Mouse (Mus musculus) midbrain, embryonic 14.5 days (tissue): Measurements from ENCODE around the gene Jrkl. TPM values are rescaled to one million over a fixed set of nuclear protein-coding genes. Genes with fewer than 3 reads are reported as not detected.

Experiments used
- ATAC-seq: fragments of 200-750 bp; cut with Nextera tagmentation; 2 replicates; pipeline ENCODE4 v1.8.0; 2017; ENCODE audit warnings: moderate number of reproducible peaks, moderate library complexity; ENCODE audit not compliant: low FRiP score, low TSS enrichment
- DNase-seq: peaks from one replicate; pipeline ENCODE4 v3.0.0-alpha.2; 2015
- H3K27ac ChIP-seq: fragments of 300-500 bp; sonication (generic); replicated peaks from 2 replicates; pipeline ENCODE4 v1.5.1; 2014; ENCODE audit warnings: mild to moderate bottlenecking, low read depth, low read length, moderate library complexity
- H3K27me3 ChIP-seq: fragments of 300-500 bp; sonication (generic); 2 replicates; pipeline ENCODE4 v1.6.1; 2014; ENCODE audit warnings: low read length, control low read depth, mixed read lengths; ENCODE audit not compliant: control insufficient read depth, insufficient read depth
- H3K36me3 ChIP-seq: fragments of 300-500 bp; sonication (generic); 2 replicates; pipeline ENCODE4 v1.6.1; 2014; ENCODE audit warnings: low read length, control low read depth; ENCODE audit not compliant: control insufficient read depth, insufficient read depth
- H3K4me1 ChIP-seq: fragments of 300-500 bp; sonication (generic); 2 replicates; pipeline ENCODE4 v1.6.1; 2014; ENCODE audit warnings: mild to moderate bottlenecking, antibody characterized with exemption, low read length, control low read depth; ENCODE audit not compliant: control insufficient read depth, insufficient read depth
- H3K4me2 ChIP-seq: fragments of 300-500 bp; sonication (generic); 2 replicates; pipeline ENCODE4 v1.6.1; 2014; ENCODE audit warnings: mild to moderate bottlenecking, low read length, moderate library complexity
- H3K4me3 ChIP-seq: fragments of 300-500 bp; sonication (generic); replicated peaks from 2 replicates; pipeline ENCODE4 v1.5.1; 2014; ENCODE audit warnings: low read depth, low read length
- H3K9ac ChIP-seq: fragments of 300-500 bp; sonication (generic); replicated peaks from 2 replicates; pipeline ENCODE4 v1.6.1; 2014; ENCODE audit warnings: mild to moderate bottlenecking, low read length, moderate library complexity
- H3K9me3 ChIP-seq: fragments of 300-500 bp; sonication (generic); 2 replicates; pipeline ENCODE4 v1.6.1; 2016; ENCODE audit warnings: low read length, control low read depth, mixed read lengths; ENCODE audit not compliant: control insufficient read depth
- WGBS: fragments of 180-500 bp; shearing (Covaris S2); extraction: QIAGEN DNeasy Blood & Tissue Kit; methylation state at CpG from one replicate; pipeline ENCODE4 v1.1.7; 2014; 5-methylcytosine and 5-hydroxymethylcytosine counted together
- polyA plus RNA-seq: library from polyadenylated mRNA; unstranded; fragments of >200 nt; fragmentation: Nextera tagmentation; extraction: Ambion mirVana; gene quantifications from 2 replicates; pipeline ENCODE4 v1.2.1, GENCODE M21; 2014

The Jrkl gene
- polyA plus RNA-seq, 1 experiment from 2014 or later: 12.0 TPM

DNA sequence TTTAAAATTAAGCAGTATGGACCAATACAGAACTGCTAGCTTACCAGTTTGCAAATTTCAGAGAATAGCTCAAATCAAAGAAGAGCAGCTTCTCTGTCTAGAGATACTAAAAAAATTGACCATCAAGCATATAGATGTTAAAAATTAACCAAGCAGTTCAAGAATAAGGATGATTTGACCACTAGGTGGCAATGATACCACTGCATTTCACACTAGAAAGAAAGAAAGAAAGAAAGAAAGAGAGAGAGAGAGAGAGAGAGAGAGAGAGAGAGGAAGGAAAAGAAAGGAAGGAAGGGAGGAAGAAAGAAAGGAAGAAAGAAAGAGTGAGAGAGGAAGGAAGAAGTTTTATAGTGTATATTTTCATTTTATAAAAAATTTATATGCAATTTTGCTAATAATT is 3.3 kb downstream of the Jrkl start:
- Histone ChIP-seq H3K4me1 (peaks cover 13% of the 10 kb centered on the region), H3K27ac (no peak overlapping the region), H3K4me3 (no peak overlapping the region), H3K9ac (no peak overlapping the region), H3K27me3 (no peaks in the 10 kb centered on the region), H3K36me3 (0 out of 2 replicates have a peak, but pooled peaks cover 3% of the 10 kb centered on the region), H3K9me3 (no peaks in the 10 kb centered on the region), H3K4me2 (no peak overlapping the region)
- ATAC-seq (no peak), DNase-seq (peak; percentile 79)

DNA sequence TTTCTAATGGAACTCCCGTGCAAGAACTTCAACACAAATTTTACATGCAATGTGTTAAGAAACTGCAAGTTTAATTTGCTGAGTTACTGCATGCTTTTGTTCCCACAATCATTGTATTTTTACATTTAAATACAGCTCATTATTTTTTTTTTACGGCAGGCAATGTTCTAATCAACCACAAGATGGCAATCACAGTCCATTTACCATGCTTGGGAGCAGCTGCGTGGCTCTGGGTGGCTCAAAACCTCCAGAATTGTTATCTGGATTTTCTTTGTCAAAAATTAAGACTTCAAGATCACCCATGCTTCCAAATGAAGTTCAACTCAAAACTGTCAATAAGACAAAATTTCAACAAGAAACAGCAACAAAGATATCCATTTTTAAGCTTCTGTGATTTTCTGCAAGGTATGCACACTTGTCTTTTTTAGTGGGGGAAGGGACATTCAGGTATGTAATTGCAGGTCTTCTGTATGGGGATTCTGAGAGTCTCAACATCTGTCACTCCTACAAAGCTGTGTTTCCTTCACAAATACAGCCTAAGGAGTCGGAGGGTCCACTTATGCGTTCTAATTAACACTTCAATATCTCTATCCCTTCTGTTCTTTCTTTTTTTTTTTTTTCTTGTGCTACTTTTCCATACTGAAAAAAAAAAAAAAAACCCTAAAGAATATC is 13.9 kb downstream of the Jrkl start:
- 19% methylated on average over 5 of the region's 5 CpGs for WGBS

DNA sequence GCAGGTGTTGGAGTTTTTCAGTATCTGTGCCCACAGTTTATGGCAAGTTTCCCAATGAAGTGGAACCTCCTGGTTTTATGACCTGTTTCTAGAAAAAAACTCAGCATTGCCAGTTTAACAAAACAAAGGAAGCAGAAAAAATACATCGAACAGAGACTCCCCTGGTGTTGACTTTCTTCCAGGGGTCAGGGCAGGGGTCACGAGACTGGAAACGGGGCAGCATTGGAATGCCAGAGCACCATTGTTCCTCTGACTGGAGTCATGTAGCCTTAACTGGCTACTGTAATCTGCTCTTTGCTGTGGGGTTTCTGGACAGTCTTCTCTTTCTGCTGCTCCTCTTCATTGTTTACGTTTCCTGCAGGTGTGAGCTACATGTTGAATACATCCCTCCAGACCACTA is 15.1 kb downstream of the Jrkl start:
- H3K4me1 ChIP-seq: no peaks in the 10 kb centered on the region
- no peak for DNase-seq
- no peak overlapping the region for H3K9ac ChIP-seq
- no peak for ATAC-seq
- H3K4me2 ChIP-seq: no peak overlapping the region
- 18% methylated on average over 4 of the region's 4 CpGs for WGBS
- H3K36me3 ChIP-seq: no peaks in the 10 kb centered on the region
- H3K4me3 ChIP-seq: no peak overlapping the region
- no peaks in the 10 kb centered on the region for H3K27me3 ChIP-seq
- no peak overlapping the region for H3K27ac ChIP-seq
- no peaks in the 10 kb centered on the region for H3K9me3 ChIP-seq

More for the DNA sequence above, 13.9 kb downstream of the Jrkl start:
- Histone ChIP-seq H3K36me3 (no peaks in the 10 kb centered on the region), H3K27ac (no peak overlapping the region), H3K27me3 (no peaks in the 10 kb centered on the region), H3K9me3 (no peaks in the 10 kb centered on the region), H3K4me2 (no peak overlapping the region), H3K4me3 (no peak overlapping the region), H3K9ac (no peak overlapping the region), H3K4me1 (no peaks in the 10 kb centered on the region)
- ATAC-seq (no peak; the same call in 1 of the 2 replicates), DNase-seq (peak; percentile 87)

DNA sequence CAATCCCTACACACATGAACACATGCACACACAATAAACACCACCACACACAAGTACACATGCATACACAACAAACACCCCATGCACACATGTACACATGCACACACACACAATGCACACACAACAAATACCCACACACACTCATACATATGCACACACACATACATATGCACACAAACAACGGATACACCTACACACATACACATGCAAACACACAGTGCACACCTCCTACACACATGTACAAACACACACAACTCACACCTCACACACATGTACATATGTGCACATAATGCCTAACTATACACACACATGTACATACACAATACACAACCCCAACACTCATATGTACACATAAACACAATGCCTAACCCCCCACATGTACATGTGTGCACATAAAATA is 19.8 kb downstream of the Jrkl start:
- 91% methylated on average over 1 of the region's 1 CpGs for WGBS
- H3K9me3 ChIP-seq: no peaks in the 10 kb centered on the region
- H3K27ac ChIP-seq: no peak overlapping the region
- H3K36me3 ChIP-seq: no peaks in the 10 kb centered on the region
- H3K4me1 ChIP-seq: no peaks in the 10 kb centered on the region
- no peak for DNase-seq
- no peak overlapping the region for H3K4me2 ChIP-seq
- no peak for ATAC-seq
- no peak overlapping the region for H3K4me3 ChIP-seq
- H3K9ac ChIP-seq: no peak overlapping the region
- no peaks in the 10 kb centered on the region for H3K27me3 ChIP-seq

DNA sequence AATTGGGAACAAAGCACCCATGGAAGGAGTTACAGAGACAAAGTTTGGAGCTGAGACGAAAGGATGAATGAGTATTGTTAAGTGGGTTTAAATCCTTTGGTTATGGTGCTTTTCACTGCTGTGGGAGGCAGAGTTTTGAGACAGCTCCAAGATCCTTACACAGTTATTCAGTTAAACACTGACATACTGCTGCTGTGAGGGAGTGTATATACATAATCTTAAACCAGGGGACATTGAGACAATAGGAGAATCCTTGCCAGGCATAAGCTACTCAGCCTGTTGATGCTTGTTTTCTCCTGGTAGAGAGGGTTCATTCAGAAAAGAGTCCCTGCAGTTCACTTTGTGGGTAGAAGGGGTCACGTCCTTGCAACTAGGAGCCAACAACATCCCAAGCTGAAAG is 39.3 kb downstream of the Jrkl start:
- 20% methylated on average over 2 of the region's 2 CpGs for WGBS
- H3K9me3 ChIP-seq: no peaks in the 10 kb centered on the region
- H3K36me3 ChIP-seq: no peaks in the 10 kb centered on the region
- no peak for ATAC-seq
- no peak overlapping the region for H3K27ac ChIP-seq
- H3K4me2 ChIP-seq: no peak overlapping the region
- H3K9ac ChIP-seq: no peak overlapping the region
- DNase-seq: no peak
- H3K27me3 ChIP-seq: no peaks in the 10 kb centered on the region
- no peaks in the 10 kb centered on the region for H3K4me1 ChIP-seq
- no peak overlapping the region for H3K4me3 ChIP-seq

DNA sequence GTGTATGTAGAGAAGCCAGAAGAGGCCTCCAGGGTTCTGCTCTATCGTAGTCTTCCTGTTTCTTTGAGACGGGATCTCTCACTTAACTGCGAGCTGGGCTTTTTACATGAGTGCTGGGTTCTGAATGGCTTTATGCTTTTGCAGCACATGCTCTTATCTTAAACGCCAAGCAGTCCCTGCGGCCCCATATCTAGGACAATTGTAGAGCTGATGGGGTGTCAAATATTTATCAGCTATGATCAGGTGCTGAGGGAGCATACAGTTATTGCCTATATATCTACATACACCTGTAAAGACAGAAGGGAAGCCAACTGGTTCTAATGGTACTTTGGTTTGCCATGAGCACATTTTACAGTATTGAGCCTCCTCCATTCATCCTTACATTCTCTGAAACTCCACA is 41.9 kb downstream of the Jrkl start:
- Histone ChIP-seq H3K4me2 (no peak overlapping the region), H3K9me3 (no peaks in the 10 kb centered on the region), H3K27ac (no peak overlapping the region), H3K4me1 (no peaks in the 10 kb centered on the region), H3K36me3 (no peaks in the 10 kb centered on the region), H3K9ac (no peak overlapping the region), H3K4me3 (no peak overlapping the region), H3K27me3 (no peaks in the 10 kb centered on the region)
- ATAC-seq: no peak
- DNase-seq: no peak
- 89% methylated on average over 5 of the region's 5 CpGs for WGBS

DNA sequence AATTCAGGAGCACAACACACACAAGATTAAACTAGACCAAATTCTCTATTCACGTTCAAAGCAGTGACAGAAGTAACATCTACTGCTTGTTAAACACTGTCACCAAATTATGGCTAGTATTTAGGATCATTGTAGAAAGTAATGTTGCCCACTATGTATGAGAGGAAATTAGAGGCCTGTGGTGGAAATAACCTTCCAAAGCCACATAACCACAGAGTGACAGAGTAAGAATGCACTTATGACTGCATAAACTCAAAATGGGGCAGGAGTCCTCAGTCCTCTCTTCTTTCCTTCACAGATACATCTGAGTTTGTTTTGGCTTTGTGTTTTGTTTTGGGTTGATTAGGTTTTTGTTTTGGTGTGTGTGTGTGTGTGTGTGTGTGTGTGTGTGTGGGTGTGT is 42.5 kb downstream of the Jrkl start:
- H3K9me3 ChIP-seq: no peaks in the 10 kb centered on the region
- H3K9ac ChIP-seq: no peak overlapping the region
- H3K4me2 ChIP-seq: no peak overlapping the region
- ATAC-seq: no peak
- WGBS: 87% methylated on average over 1 of the region's 1 CpGs
- no peaks in the 10 kb centered on the region for H3K27me3 ChIP-seq
- DNase-seq: no peak
- no peak overlapping the region for H3K27ac ChIP-seq
- no peaks in the 10 kb centered on the region for H3K4me1 ChIP-seq
- H3K4me3 ChIP-seq: no peak overlapping the region
- no peaks in the 10 kb centered on the region for H3K36me3 ChIP-seq

DNA sequence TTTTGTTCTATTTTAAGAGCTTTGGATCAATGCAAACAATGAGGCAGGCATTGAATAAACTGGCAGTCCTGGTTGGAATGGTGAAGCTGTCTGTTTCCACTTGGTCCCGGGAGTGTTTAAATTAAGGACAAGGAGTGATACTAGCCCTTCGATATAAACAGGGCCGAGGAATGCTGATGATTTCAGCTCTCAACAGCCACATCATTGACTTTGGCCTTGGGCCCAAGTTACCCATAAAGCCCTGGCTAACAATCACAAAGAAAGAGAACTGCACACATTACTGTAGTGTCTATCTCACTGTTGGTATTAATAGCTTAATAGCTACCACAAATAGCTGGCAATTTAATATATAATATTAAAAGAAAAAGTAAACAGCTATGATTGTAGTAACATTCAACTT is 45.5 kb downstream of the Jrkl start:
- Histone ChIP-seq H3K9ac (no peak overlapping the region), H3K4me2 (no peak overlapping the region), H3K36me3 (no peaks in the 10 kb centered on the region), H3K27me3 (no peaks in the 10 kb centered on the region), H3K9me3 (no peaks in the 10 kb centered on the region), H3K4me1 (no peaks in the 10 kb centered on the region), H3K27ac (no peak overlapping the region), H3K4me3 (no peak overlapping the region)
- ATAC-seq: no peak
- 86% methylated on average over 3 of the region's 3 CpGs for WGBS
- no peak for DNase-seq

DNA sequence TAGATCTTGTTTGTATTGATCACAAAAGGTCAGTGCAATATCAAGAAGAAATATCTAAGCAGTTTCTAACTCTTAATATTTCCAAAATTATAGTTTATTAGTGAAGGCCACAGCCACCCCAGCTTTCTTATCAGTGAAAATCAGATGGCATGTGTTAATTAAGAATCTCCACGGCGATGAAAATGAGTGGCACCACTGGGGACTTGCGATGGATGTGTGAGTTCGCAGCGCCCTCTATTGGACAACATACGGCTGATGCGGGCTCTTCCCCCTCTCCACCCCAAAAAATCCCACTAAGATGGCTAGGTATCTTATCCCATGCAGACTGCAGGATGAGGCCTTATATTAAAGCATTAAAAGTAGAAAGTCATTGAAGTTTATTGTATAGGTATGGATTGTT is 49.9 kb downstream of the Jrkl start:
- H3K4me2 ChIP-seq: no peak overlapping the region; the same call in 1 of the 2 replicates
- WGBS: 5% methylated on average over 7 of the region's 7 CpGs
- peak; percentile 69; the same call in 1 of the 2 replicates for ATAC-seq

More for the DNA sequence above, 49.9 kb downstream of the Jrkl start:
- H3K36me3 ChIP-seq: no peaks in the 10 kb centered on the region
- no peaks in the 10 kb centered on the region for H3K9me3 ChIP-seq
- DNase-seq: peak; percentile 78
- H3K27ac ChIP-seq: no peak overlapping the region
- H3K4me1 ChIP-seq: no peaks in the 10 kb centered on the region
- H3K4me3 ChIP-seq: no peak overlapping the region
- H3K27me3 ChIP-seq: no peaks in the 10 kb centered on the region
- H3K9ac ChIP-seq: no peak overlapping the region
